Mouse (Mus musculus): ENCODE data around the gene Rbfox1.

The Rbfox1 gene

DNA sequence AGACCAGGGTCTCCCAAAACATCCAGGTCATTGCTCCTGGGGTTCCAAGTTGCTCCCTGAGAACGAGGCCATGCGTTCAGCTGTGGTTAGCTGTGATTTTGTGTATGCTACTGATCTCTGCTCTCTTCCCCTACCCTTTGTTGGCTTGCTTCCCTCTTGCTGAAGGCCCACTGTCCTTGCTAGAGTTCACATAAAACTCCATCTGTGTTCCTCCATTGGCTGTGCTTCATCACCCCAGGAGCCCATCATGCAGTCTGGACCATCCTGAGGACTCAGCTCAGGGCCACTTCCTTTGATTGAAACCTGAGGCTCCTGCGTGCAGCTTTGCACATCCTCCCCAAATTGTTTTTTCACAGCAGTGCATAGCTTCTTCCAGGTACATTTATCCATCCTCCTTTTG, 600.5 kb downstream of the Rbfox1 start:
- DNase-seq, result peak; percentile 58

DNA sequence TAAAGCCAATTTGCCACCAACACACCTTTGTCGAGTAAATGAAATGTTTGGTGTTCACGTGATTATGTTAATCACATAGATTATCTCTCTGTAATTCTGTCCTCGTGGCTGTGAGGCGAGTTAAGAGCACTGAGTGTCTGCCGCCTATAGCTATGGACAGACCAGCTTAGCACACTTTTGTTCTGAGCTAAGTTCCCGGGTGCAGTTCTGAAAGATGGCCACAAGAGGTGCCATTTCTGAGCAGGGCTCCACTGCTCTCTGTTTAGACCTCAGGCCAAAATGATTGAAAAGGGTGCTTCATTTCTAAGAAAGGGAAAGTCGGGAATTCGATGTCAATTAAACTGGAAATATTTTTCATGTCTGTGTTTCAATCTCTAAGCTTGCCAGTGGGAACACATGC, 617.1 kb downstream of the Rbfox1 start:
- DNase-seq, result no peak

DNA sequence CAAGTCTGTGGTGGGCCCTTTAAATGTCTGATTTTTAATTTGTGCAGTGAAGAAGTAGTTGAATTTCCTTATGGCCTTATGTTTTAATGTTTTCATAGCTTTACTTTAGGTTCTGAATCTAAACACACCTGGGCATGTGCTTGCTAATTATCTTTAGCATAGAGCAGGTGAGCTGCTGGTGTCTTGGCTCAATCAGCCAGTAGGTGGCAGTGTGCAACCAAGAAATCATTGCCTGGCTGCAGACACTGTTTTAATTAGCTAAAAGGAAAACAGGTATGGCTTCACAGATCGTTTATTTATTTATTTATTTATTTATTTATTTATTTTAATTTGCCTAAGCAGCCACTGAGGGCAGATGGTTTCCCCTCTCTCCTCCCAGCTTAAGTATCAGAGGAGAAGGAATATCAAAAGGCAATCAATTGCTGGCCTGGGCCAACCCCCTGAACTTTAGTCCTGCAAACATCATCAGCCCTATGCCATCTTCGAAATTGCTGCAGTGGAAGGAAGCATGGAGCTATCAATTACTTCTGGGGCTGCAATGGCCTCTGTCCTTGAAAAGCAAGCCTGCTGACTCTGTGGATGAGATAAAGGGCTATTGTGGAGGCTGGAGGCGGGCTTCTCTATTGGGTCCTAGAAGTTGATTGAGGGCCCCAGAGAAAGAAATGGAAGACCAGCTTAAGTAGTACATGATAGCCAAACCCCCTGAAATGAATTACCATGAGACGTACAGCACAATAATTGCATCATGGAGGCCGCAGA, 618.6 kb downstream of the Rbfox1 start:
- DNase-seq, result peak; percentile 68

- DNase-seq, result no peak
Measured at GRCm38 (mm10) chr16:6508924-6509323, 623.8 kb downstream of the Rbfox1 start.

DNA sequence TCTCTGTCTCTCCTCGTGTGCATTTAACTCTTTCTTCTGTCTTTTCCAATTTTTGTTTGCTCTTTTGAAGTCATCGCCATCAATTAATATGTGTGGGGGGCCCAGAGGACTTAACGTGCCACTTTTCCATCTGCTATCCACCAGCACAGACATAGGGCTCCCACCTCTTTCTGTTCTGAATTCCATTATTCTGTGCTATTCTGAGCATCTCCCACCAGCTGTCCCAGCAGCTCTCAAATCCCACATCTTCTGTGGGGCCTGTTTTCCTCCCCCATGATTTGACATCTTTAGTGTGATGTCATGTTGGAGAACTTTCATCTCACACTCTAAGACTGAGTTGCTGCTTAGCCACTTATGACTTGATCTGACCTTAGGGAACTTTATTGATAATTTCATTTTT, 634.3 kb downstream of the Rbfox1 start:
- no peak for DNase-seq

- DNase-seq, result no peak
Measured at GRCm38 (mm10) chr16:6525507-6526170, 640.5 kb downstream of the Rbfox1 start.

DNA sequence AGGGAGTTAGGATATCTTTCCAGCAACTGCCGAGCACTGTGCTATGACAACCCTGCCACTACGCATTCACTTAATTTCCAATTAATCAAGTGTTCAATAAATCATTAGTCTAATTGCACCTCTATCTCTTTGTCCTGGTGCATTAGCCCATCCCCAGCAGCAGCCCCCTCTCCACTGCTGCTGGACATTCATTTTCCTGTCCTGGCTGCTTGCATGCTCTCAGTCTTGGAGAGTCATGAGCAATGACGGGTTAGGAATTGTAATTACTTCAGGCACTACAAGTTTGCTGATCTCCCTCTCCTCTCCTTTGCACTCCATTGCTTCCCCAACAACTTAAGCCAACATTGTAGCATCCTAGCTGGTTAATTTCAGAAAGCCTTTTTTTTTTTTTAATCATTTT, 646.3 kb downstream of the Rbfox1 start:
- no peak for DNase-seq

- DNase-seq, result peak; percentile 68
Measured at GRCm38 (mm10) chr16:6532077-6532995, 647.2 kb downstream of the Rbfox1 start.

DNA sequence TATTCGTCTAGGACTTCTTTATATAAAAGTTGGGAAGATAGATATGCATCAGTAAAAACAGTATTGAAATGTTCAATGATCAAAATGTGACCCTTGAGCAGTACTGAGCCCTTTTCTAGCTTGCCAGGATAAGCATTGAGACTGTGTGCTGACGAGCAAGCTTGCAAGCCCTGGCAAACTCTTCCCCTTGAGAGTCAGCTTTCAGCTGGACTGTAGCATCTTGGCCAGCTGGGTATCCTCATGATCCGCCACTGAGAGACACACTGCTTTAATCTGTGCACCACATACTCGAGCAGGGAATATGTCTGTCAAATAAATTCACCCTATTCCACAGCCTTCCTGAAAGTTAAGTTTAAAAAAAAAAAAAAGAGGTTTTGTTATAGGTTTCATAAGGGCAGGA, 670.6 kb downstream of the Rbfox1 start:
- DNase-seq, result peak; percentile 30

GRCm38 (mm10) chr16:6557726-6558125, 672.6 kb downstream of the Rbfox1 start:
- DNase-seq, result peak; percentile 64

GRCm38 (mm10) chr16:6584700-6585099, 699.5 kb downstream of the Rbfox1 start:
- DNase-seq, result no peak

GRCm38 (mm10) chr16:6585204-6585603, 700.0 kb downstream of the Rbfox1 start:
- DNase-seq, result no peak

DNA sequence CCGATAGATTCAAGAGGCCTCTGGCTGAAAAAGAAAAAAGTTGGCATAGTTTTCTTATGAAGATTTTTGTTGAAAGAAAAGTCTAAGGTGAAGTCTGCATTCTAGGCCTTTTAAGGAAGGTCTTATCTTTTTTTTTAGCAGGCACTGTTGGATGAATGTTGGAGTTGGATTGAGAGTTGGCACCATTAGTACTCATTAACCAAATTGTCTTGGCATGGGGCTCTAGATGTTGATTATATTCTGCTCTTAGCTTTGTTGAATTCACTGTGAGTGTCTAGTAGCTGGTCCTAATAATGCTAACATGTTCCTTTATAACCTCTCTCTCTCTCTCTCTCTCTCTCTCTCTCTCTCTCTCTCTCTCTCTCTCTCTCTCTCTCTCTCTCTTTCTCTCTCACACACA, 731.4 kb downstream of the Rbfox1 start:
- DNase-seq, result no peak

GRCm38 (mm10) chr16:6640330-6640729, 755.2 kb downstream of the Rbfox1 start:
- DNase-seq, result no peak

DNA sequence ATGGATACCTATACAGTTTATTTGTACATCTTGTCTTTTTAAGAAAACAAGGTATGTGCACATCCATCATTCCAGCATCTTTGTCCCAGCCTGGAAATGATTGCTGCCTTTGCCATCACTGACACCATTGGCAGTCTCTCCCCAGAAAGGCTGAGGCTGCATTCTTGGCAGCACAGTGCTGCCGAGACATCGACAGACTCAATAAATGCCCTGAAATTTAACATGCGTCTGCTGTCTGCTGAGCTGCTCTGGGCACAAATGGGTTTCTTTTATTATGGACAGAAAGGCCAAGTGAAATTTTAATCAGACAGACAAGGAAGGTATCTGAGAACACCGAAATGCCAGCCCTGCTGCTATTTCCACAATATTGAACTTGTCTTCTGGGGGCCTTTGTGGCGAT, 761.8 kb downstream of the Rbfox1 start:
- DNase-seq, result peak; percentile 28

DNA sequence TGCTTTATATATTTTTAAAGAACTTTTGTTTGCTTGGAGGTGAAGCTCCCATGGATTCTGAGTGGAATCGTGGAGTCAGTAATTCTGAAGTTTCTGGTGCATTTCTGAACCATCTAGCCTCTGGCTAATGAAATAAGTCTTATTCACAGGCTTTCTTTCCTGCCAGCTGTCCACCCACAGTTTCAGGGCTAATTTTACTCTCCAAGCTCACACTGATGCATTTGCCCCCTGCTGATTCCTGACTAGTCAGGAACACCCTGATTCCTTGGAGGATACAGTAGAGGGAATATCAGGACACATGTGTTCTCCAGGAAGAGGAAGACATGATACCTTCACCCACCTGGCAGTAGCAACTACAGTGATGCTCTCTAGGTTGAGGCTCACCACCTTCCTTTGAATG, 763.6 kb downstream of the Rbfox1 start:
- no peak for DNase-seq

DNA sequence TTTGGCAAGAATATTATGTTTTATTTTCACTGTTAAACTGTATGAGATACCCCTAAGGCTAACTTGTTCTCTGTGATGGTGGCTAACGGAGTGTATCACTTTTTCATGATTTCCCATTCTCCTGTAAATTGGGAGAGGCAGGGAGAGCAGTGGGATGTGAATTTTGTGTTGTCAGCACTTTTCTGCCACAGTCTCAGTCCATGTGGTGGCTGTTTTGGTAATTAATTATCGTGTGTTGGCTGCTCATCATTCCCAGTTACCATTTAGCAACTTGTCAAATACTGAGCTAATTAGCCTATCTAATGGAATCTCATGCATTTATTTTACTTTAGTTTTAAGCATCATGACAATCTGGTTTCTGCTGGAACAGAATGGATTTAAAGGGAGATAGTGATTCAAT, 773.4 kb downstream of the Rbfox1 start:
- DNase-seq, result no peak

GRCm38 (mm10) chr16:6686076-6686757, 801.1 kb downstream of the Rbfox1 start:
- no peak for DNase-seq

GRCm38 (mm10) chr16:6704847-6705246, 819.7 kb downstream of the Rbfox1 start:
- no peak for DNase-seq

- DNase-seq, result no peak
Measured at GRCm38 (mm10) chr16:6712341-6712740, 827.2 kb downstream of the Rbfox1 start.

DNA sequence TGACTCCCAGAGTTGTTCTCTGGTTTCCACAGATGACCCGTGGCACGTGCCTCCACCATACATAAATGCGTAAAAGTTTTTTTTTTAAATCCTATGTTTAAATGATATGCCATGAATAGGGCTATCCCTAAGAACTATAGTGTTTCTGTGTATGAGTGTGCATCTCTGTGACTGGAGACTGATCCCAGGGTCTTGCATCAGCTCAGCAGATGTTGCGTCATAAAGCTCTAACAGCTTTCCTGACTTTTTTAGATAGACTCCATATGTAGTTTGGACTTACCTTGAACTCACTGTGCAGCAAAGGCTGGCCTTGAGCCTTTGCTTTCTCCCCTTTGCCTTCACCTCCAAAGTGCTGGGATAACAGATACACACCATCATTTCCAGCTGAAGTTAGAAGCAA, 830.1 kb downstream of the Rbfox1 start:
- no peak for DNase-seq

DNA sequence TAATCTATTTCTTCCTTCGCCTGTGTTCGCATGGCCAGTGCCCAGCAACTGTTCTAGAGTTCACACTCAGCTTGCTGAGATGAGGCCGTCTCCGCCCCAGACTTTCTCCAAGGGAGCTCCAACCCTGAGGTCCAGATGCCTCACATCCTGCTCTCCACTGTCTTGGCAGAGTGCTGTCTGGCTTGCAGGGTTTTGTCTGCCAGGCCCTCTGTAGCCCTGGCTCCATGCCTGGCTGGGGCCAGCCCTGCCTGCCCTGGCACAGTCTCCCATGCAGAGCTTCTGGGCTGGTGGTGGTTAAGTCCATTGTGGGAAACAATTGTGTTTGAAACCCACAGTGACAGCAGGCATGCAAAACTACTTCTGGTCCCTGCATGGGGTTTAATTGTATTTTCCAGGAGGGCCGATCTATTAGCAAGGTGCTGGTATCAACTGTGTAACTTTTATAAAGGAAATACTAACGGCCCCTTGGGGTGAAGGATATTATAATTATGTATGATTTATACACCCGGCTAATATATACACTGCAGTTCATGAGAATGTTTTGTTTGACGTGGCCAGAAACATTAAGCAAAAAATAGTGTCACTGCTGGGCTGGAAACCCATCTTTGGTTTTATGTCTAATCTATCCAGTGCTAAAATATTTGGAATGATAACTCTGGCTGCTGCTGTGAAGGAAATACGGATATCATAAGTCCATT, 831.2 kb downstream of the Rbfox1 start:
- peak; percentile 96 for DNase-seq

All from cerebellum, adult 9-11 months (tissue).